Mouse (Mus musculus) midbrain, embryonic 15.5 days (tissue): ENCODE data around the gene Gpc6. TPM values are rescaled to one million over a fixed set of nuclear protein-coding genes. Genes with fewer than 3 reads are reported as not detected.
A peak's percentile ranks its signal among the peaks of the same experiment; 100 is the strongest.

Experiments
- ATAC-seq: fragments of 200-750 bp; cut with Nextera tagmentation; replicated peaks from 2 replicates; pipeline ENCODE4 v1.8.0; 2017; ENCODE audit warnings: moderate TSS enrichment
- H3K27ac ChIP-seq: fragments of 300-500 bp; sonication (generic); 2 replicates; pipeline ENCODE4 v1.5.1; 2015; ENCODE audit warnings: mild to moderate bottlenecking, inconsistent platforms
- H3K27me3 ChIP-seq: fragments of 300-500 bp; sonication (generic); replicated peaks from 2 replicates; pipeline ENCODE4 v1.6.1; 2015; ENCODE audit warnings: inconsistent platforms
- H3K36me3 ChIP-seq: fragments of 300-500 bp; sonication (generic); replicated peaks from 2 replicates; pipeline ENCODE4 v1.6.1; 2015; ENCODE audit warnings: inconsistent platforms
- H3K4me1 ChIP-seq: fragments of 300-500 bp; sonication (generic); 2 replicates; pipeline ENCODE4 v1.6.1; 2015; ENCODE audit warnings: inconsistent platforms
- H3K4me2 ChIP-seq: fragments of 300-500 bp; sonication (generic); 2 replicates; pipeline ENCODE4 v1.6.1; 2015; ENCODE audit warnings: inconsistent platforms, mild to moderate bottlenecking, moderate library complexity
- H3K4me3 ChIP-seq: fragments of 300-500 bp; sonication (generic); 2 replicates; pipeline ENCODE4 v1.5.1; 2015; ENCODE audit warnings: mild to moderate bottlenecking, inconsistent platforms
- H3K9ac ChIP-seq: fragments of 300-500 bp; sonication (generic); 2 replicates; pipeline ENCODE4 v1.6.1; 2015; ENCODE audit warnings: mild to moderate bottlenecking, inconsistent platforms
- H3K9me3 ChIP-seq: fragments of 300-500 bp; sonication (generic); 2 replicates; pipeline ENCODE4 v1.6.1; 2016; ENCODE audit warnings: inconsistent platforms
- WGBS: fragments of 180-500 bp; shearing (Covaris S2); methylation state at CpG from one replicate; pipeline ENCODE4 v1.1.7; 2015; ENCODE audit warnings: mixed read lengths; 5-methylcytosine and 5-hydroxymethylcytosine counted together
- polyA plus RNA-seq: library from polyadenylated mRNA; unstranded; fragments of >200 nt; fragmentation: Nextera tagmentation; extraction: Ambion mirVana; gene quantifications from 2 replicates; pipeline ENCODE4 v1.2.1, GENCODE M21; 2015

Gpc6 gene
- polyA plus RNA-seq, 1 experiment from 2014 or later: 21.1 TPM

- Histone ChIP-seq H3K9ac (no peak overlapping the region), H3K27me3 (no peaks in the 10 kb centered on the region), H3K4me3 (no peak overlapping the region), H3K4me1 (peaks cover 10% of the 10 kb centered on the region; the same call in 1 of the 2 replicates), H3K36me3 (no peaks in the 10 kb centered on the region), H3K4me2 (no peak overlapping the region), H3K27ac (no peak overlapping the region), H3K9me3 (no peaks in the 10 kb centered on the region)
- 87% methylated on average over 3 of the region's 3 CpGs for WGBS
- ATAC-seq: no peak
Measured at GRCm38 (mm10) chr14:117301019-117301418, 375.9 kb downstream of the Gpc6 start.

- 44% methylated on average over 8 of the region's 8 CpGs for WGBS
- H3K4me1 ChIP-seq: peaks cover 10% of the 10 kb centered on the region; the same call in 1 of the 2 replicates
- H3K36me3 ChIP-seq: no peaks in the 10 kb centered on the region
- H3K4me3 ChIP-seq: no peak overlapping the region
- no peaks in the 10 kb centered on the region for H3K9me3 ChIP-seq
- no peak overlapping the region for H3K4me2 ChIP-seq
- no peaks in the 10 kb centered on the region for H3K27me3 ChIP-seq
- no peak overlapping the region for H3K9ac ChIP-seq
- peak; percentile 75; the same call in 1 of the 2 replicates for ATAC-seq
- H3K27ac ChIP-seq: no peak overlapping the region
Measured at GRCm38 (mm10) chr14:117303901-117304722, 379.0 kb downstream of the Gpc6 start.

GRCm38 (mm10) chr14:117304723-117305010 lies 379.6 kb downstream of the Gpc6 start:
- Histone ChIP-seq H3K4me2 (no peak overlapping the region), H3K9me3 (no peaks in the 10 kb centered on the region), H3K27ac (no peak overlapping the region), H3K27me3 (no peaks in the 10 kb centered on the region), H3K4me3 (no peak overlapping the region), H3K4me1 (peaks cover 10% of the 10 kb centered on the region; the same call in 1 of the 2 replicates), H3K36me3 (no peaks in the 10 kb centered on the region), H3K9ac (no peak overlapping the region)
- WGBS: 33% methylated on average over 2 of the region's 2 CpGs
- peak; percentile 27; the same call in 1 of the 2 replicates for ATAC-seq

- no peak for ATAC-seq
- Histone ChIP-seq H3K9ac (no peak overlapping the region), H3K4me3 (no peak overlapping the region), H3K27me3 (no peaks in the 10 kb centered on the region), H3K4me1 (no peaks in the 10 kb centered on the region), H3K4me2 (no peak overlapping the region), H3K9me3 (no peaks in the 10 kb centered on the region), H3K36me3 (no peaks in the 10 kb centered on the region), H3K27ac (no peak overlapping the region)
- 64% methylated on average over 3 of the region's 3 CpGs for WGBS
Measured at GRCm38 (mm10) chr14:117309997-117310520, 384.9 kb downstream of the Gpc6 start.

GRCm38 (mm10) chr14:117324214-117324613 lies 399.1 kb downstream of the Gpc6 start:
- 80% methylated on average over 2 of the region's 2 CpGs for WGBS
- no peak overlapping the region for H3K4me2 ChIP-seq
- no peaks in the 10 kb centered on the region for H3K27me3 ChIP-seq
- H3K9ac ChIP-seq: no peak overlapping the region
- no peak overlapping the region for H3K4me3 ChIP-seq
- no peaks in the 10 kb centered on the region for H3K36me3 ChIP-seq
- H3K9me3 ChIP-seq: no peaks in the 10 kb centered on the region
- ATAC-seq: no peak
- H3K4me1 ChIP-seq: no peaks in the 10 kb centered on the region
- no peak overlapping the region for H3K27ac ChIP-seq

GRCm38 (mm10) chr14:117332256-117332655 lies 407.1 kb downstream of the Gpc6 start:
- no peaks in the 10 kb centered on the region for H3K4me1 ChIP-seq
- no peak overlapping the region for H3K27ac ChIP-seq
- no peak overlapping the region for H3K4me2 ChIP-seq

GRCm38 (mm10) chr14:117337271-117337670 lies 412.2 kb downstream of the Gpc6 start:
- Histone ChIP-seq H3K4me1 (no peaks in the 10 kb centered on the region), H3K27ac (no peak overlapping the region), H3K9ac (no peak overlapping the region), H3K27me3 (no peaks in the 10 kb centered on the region), H3K36me3 (no peaks in the 10 kb centered on the region), H3K4me2 (no peak overlapping the region), H3K4me3 (no peak overlapping the region), H3K9me3 (no peaks in the 10 kb centered on the region)
- ATAC-seq: no peak
- 38% methylated on average over 1 of the region's 1 CpGs for WGBS

More at GRCm38 (mm10) chr14:117332256-117332655, 407.1 kb downstream of the Gpc6 start:
- no peaks in the 10 kb centered on the region for H3K36me3 ChIP-seq
- no peak for ATAC-seq
- H3K4me3 ChIP-seq: no peak overlapping the region
- H3K9me3 ChIP-seq: no peaks in the 10 kb centered on the region
- WGBS: 97% methylated on average over 1 of the region's 1 CpGs
- no peaks in the 10 kb centered on the region for H3K27me3 ChIP-seq
- H3K9ac ChIP-seq: no peak overlapping the region

GRCm38 (mm10) chr14:117340549-117340948 lies 415.4 kb downstream of the Gpc6 start:
- Histone ChIP-seq H3K4me3 (no peak overlapping the region), H3K4me1 (no peaks in the 10 kb centered on the region), H3K9me3 (no peaks in the 10 kb centered on the region), H3K27ac (no peak overlapping the region), H3K36me3 (no peaks in the 10 kb centered on the region), H3K4me2 (no peak overlapping the region), H3K27me3 (no peaks in the 10 kb centered on the region), H3K9ac (no peak overlapping the region)
- no peak for ATAC-seq
- WGBS: 89% methylated on average over 4 of the region's 4 CpGs

- ATAC-seq: no peak
- 59% methylated on average over 6 of the region's 6 CpGs for WGBS
- Histone ChIP-seq H3K4me1 (no peaks in the 10 kb centered on the region), H3K9ac (no peak overlapping the region), H3K4me3 (no peak overlapping the region), H3K27ac (no peak overlapping the region), H3K4me2 (no peak overlapping the region), H3K36me3 (no peaks in the 10 kb centered on the region), H3K27me3 (no peaks in the 10 kb centered on the region), H3K9me3 (no peaks in the 10 kb centered on the region)
Measured at GRCm38 (mm10) chr14:117344505-117344904, 419.4 kb downstream of the Gpc6 start.

GRCm38 (mm10) chr14:117346372-117346885 lies 421.3 kb downstream of the Gpc6 start:
- WGBS: 85% methylated on average over 6 of the region's 6 CpGs
- Histone ChIP-seq H3K4me1 (no peaks in the 10 kb centered on the region), H3K4me3 (no peak overlapping the region), H3K9ac (no peak overlapping the region), H3K9me3 (no peaks in the 10 kb centered on the region), H3K27ac (no peak overlapping the region), H3K36me3 (no peaks in the 10 kb centered on the region), H3K4me2 (no peak overlapping the region), H3K27me3 (no peaks in the 10 kb centered on the region)
- ATAC-seq: no peak

- H3K4me2 ChIP-seq: no peak overlapping the region
- no peaks in the 10 kb centered on the region for H3K9me3 ChIP-seq
- no peak for ATAC-seq
- H3K4me1 ChIP-seq: no peaks in the 10 kb centered on the region
- no peak overlapping the region for H3K9ac ChIP-seq
- H3K27ac ChIP-seq: no peak overlapping the region
- 85% methylated on average over 7 of the region's 7 CpGs for WGBS
- H3K36me3 ChIP-seq: no peaks in the 10 kb centered on the region
- no peaks in the 10 kb centered on the region for H3K27me3 ChIP-seq
- H3K4me3 ChIP-seq: no peak overlapping the region
Measured at GRCm38 (mm10) chr14:117351296-117351695, 426.2 kb downstream of the Gpc6 start.

- WGBS: 40% methylated on average over 9 of the region's 9 CpGs
- Histone ChIP-seq H3K4me1 (peaks cover 6% of the 10 kb centered on the region; the same call in 1 of the 2 replicates), H3K9me3 (no peaks in the 10 kb centered on the region), H3K9ac (no peak overlapping the region), H3K27me3 (no peaks in the 10 kb centered on the region), H3K36me3 (no peaks in the 10 kb centered on the region), H3K4me3 (no peak overlapping the region), H3K27ac (peak overlapping the region; percentile 2; the same call in 1 of the 2 replicates), H3K4me2 (no peak overlapping the region)
- peak; percentile 87 for ATAC-seq
Measured at GRCm38 (mm10) chr14:117361155-117361964, 436.2 kb downstream of the Gpc6 start.
